Mouse (Mus musculus) frontal cortex, postnatal 14 days (tissue): ENCODE measurements around the gene Kidins220.

Experiments used
- DNase-seq, 2 experiments: peaks; one replicate each; pipeline ENCODE4 v3.0.0; 2022; ENCODE audit warnings: low spot score in 2 of 2

Kidins220 gene

DNA sequence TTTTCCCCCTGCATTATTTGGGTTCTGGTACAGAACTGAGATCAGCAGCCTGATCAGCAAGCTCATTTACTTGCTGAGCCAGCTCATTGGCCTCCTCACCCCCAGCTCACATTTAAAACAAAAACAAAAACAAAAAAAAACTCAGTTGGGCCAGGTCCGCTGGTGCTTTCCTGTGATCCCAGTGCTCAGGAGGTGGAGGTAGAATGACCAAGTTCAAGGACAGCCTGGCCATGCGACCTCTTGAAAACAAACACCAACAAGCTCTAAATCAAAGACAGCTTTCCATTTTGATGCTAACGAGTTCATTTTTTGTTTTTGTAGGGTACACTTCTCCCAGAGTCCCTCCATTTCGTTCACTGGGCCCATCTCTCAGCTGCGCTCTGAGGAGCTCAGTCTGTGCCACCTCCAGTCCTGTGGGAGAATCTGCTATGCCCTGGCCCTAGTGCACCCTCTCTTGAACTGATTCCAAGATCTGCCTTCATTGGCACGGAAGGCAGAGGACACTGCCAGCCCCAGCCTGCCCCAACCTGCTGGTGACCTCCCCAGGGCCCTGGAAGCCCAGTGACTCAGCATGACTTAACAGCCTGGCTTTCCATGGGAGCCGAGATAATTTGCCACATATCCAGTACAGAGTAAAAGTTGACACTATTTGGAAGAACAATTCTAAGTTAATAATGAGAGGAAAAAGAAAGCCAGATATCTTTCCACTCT, 135.4 kb downstream of the Kidins220 start:
- no peak for DNase-seq

DNA sequence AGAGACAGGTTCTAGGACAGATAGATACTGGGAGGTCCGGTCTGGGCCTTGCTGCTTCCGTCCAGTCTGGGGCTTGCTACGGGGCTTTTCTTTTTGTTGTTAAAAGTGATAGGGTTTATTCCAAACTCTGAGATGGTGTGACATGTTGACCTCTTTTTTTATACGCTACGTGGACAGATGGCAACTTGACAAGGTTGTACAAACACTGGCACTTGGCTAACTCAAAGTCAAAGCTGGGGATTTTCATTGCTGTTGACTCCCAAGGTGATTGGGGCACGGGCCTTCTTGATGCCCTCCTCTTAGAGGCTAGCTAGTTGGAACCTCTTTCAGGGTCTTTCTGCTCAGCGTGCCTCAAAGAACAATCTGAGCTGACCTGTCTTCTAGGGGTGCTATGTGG, 136.0 kb downstream of the Kidins220 start:
- no peak for DNase-seq
